Mouse (Mus musculus): Measurements from ENCODE around the gene Cdc14a. TPM values are rescaled to one million over a fixed set of nuclear protein-coding genes. Genes with fewer than 3 reads are reported as not detected.

Gene Cdc14a
- total and polyA plus RNA-seq, 3 experiments = 9.3 to 29.9 (median 18.9) TPM

DNA sequence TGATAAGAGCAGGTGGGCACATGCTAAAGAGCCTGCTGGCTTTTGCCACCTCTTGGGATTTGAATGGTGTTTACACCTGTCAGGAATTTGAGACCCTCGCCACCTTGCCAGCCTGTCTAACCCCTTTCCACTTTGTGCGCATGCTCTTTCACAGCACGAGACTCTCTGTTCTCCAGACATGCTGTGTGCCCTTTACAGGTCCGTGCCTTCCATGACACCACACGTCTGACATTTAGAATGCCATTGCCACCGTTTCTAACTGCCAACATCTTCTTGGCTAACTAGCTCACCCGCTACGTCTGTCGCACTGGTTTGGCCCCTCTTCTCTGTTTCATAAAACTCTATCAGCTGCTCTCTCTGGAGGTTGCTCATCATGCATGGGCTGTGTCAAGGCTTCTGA is 20.5 kb upstream of the Cdc14a start:
- Histone ChIP-seq H3K4me1 (ENCODE audit: insufficient read depth, low read depth, low read length) (no peaks in the 10 kb centered on the region), H3K36me3 (replicated peaks) (no peaks in the 10 kb centered on the region), H3K27me3 (ENCODE audit: insufficient read depth, low read length) (peaks cover 57% of the 10 kb centered on the region), H3K4me3 (ENCODE audit: low read depth, low read length) (no peak overlapping the region), H3K9me3 (replicated peaks) (no peaks in the 10 kb centered on the region)
- ATAC-seq (ENCODE audit: extremely low read depth, insufficient number of reproducible peaks, low FRiP score, poor library complexity, severe bottlenecking) (no peak), DNase-seq (ENCODE audit: low spot score) (no peak)
- TF ChIP-seq GATA2 (IDR thresholded peaks at IDR 0.05; ENCODE audit: borderline replicate concordance, low read depth, low read length) (no peak), GATA1 (IDR thresholded peaks at IDR 0.05; ENCODE audit: borderline replicate concordance, low read length) (no peak), TAL1 (conservative IDR thresholded peaks at IDR 0.05; ENCODE audit: low read depth, low read length) (no peak), CTCF (IDR thresholded peaks at IDR 0.05; ENCODE audit: low read depth, low read length) (no peak), POLR2AphosphoS5 (IDR thresholded peaks at IDR 0.05; ENCODE audit: insufficient replicate concordance, low read depth, low read length) (no peak)

DNA sequence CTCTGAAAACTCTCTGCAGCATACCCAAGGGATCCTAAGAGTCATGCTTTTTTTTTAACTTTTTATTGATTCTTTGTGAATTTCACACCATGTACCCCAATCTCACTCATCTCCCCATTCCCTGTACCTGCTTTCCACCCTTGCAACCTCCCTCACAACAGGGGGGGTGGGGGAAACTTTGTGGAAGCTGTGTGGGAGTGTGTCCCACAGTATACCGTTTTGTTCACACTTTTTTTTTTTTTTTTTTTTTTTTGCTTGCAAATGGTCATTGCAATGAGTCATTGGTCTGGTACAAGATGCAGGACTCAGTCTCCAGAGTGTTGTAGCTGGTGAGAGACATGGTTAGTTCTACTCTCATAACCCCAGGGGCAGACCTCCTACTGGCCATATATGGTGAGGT is 19.0 kb upstream of the Cdc14a start:
- no peak for TF ChIP-seq POLR2AphosphoS5 (IDR thresholded peaks at IDR 0.05; ENCODE audit: insufficient replicate concordance, low read depth, low read length)
- no peak for TF ChIP-seq GATA1 (IDR thresholded peaks at IDR 0.05; ENCODE audit: borderline replicate concordance, low read length)
- TF ChIP-seq CTCF (IDR thresholded peaks at IDR 0.05; ENCODE audit: low read depth, low read length) = no peak
- TF ChIP-seq GATA2 (IDR thresholded peaks at IDR 0.05; ENCODE audit: borderline replicate concordance, low read depth, low read length) = no peak
- no peak for TF ChIP-seq TAL1 (conservative IDR thresholded peaks at IDR 0.05; ENCODE audit: low read depth, low read length)
- peaks cover 51% of the 10 kb centered on the region for H3K27me3 ChIP-seq (ENCODE audit: insufficient read depth, low read length)
- H3K4me1 ChIP-seq (ENCODE audit: insufficient read depth, low read depth, low read length) = no peaks in the 10 kb centered on the region
- no peak overlapping the region for H3K4me3 ChIP-seq (ENCODE audit: low read depth, low read length)
- ATAC-seq (ENCODE audit: extremely low read depth, insufficient number of reproducible peaks, low FRiP score, poor library complexity, severe bottlenecking) (no peak), DNase-seq (ENCODE audit: low spot score) (no peak)
- H3K36me3 ChIP-seq (replicated peaks) = no peaks in the 10 kb centered on the region
- H3K9me3 ChIP-seq (replicated peaks) = no peaks in the 10 kb centered on the region

DNA sequence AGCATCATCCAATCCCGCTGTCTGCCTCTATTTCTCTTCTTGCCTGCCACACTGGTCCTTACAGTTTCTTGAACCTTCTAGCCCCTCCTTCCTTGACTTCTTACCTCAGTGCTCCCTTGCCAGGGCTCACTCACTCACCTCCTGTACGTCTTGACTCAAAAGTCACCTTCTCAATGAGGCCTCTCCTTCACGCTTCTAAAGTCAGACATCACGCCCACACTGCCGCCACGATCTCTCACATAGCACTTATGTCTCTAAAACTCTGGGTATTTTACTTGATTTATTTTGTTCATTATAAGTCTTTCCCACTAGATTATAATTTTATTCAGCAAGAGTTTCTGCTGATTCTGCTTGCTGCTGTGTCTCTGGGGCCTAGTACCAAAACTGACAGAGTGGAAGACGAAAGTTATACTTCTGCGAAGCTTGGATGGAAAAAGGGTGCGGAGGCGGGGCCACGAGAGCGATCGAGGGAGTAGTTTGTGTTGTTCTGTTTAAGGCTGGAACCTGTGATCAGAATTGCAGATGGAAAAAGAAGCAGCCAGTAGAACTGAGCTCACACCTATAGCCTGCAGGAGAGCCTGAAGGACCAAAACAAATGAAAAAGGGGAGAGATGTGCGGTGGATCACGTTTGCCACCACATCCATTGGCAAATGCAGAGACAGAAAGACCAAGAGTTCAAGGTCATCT is 17.8 kb upstream of the Cdc14a start:
- Histone ChIP-seq H3K36me3 (replicated peaks) (no peaks in the 10 kb centered on the region), H3K9me3 (replicated peaks) (no peaks in the 10 kb centered on the region), H3K4me1 (ENCODE audit: insufficient read depth, low read depth, low read length) (peaks cover 4% of the 10 kb centered on the region), H3K27me3 (ENCODE audit: insufficient read depth, low read length) (peaks cover 48% of the 10 kb centered on the region), H3K4me3 (ENCODE audit: low read depth, low read length) (no peak overlapping the region)
- no peak for DNase-seq (ENCODE audit: low spot score)
- TF ChIP-seq GATA1 (IDR thresholded peaks at IDR 0.05; ENCODE audit: borderline replicate concordance, low read length) = no peak
- TF ChIP-seq POLR2AphosphoS5 (IDR thresholded peaks at IDR 0.05; ENCODE audit: insufficient replicate concordance, low read depth, low read length) = no peak
- TF ChIP-seq TAL1 (conservative IDR thresholded peaks at IDR 0.05; ENCODE audit: low read depth, low read length) = no peak
- TF ChIP-seq GATA2 (IDR thresholded peaks at IDR 0.05; ENCODE audit: borderline replicate concordance, low read depth, low read length) = no peak
- TF ChIP-seq CTCF (IDR thresholded peaks at IDR 0.05; ENCODE audit: low read depth, low read length) = no peak
- no peak for ATAC-seq (ENCODE audit: extremely low read depth, insufficient number of reproducible peaks, low FRiP score, poor library complexity, severe bottlenecking)

DNA sequence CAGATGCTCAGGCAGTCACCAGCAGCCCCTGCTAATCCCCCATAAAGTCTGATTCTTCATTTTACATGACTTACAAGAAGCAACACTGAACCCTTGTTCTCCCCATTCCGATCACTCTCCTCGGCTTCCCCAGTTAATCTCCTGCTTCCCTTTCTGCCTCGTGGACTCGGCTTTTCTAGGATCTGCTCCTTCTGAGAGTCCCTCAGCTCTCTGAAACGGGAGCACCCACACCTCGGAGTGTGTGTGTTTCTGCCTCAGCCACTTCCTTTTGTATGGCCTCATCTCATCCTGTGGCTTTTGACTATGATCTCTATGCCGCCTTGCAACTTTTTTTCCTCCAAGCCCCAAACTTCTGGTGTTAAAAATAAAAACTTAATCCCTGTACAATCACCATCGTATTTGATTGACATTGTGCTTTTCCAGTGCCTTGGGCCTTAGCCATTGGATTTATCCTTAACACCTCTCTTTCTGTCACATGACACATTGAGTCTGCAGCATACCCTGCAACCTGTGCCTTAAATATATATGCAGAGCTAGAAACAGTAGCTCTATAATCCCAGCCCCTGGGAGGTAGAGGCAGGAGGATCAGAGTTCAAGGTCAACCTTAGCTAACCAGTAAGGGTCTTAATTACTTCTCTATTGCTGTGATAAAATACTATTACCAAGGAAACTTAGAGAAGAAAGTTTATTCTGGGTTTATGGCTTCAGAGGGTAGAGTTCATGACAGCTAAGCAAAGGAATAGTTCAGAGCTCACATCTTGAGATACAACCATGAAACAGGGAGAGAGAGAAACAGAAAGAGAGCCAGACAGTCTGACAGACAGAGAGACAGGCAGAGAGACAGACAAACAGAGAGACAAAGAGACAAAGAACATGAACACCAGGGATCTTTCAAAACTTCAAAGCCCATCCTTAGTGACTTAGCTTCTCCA is 16.5 kb upstream of the Cdc14a start:
- no peak for ATAC-seq (ENCODE audit: extremely low read depth, insufficient number of reproducible peaks, low FRiP score, poor library complexity, severe bottlenecking)
- no peak overlapping the region for H3K4me3 ChIP-seq (ENCODE audit: low read depth, low read length)

DNA sequence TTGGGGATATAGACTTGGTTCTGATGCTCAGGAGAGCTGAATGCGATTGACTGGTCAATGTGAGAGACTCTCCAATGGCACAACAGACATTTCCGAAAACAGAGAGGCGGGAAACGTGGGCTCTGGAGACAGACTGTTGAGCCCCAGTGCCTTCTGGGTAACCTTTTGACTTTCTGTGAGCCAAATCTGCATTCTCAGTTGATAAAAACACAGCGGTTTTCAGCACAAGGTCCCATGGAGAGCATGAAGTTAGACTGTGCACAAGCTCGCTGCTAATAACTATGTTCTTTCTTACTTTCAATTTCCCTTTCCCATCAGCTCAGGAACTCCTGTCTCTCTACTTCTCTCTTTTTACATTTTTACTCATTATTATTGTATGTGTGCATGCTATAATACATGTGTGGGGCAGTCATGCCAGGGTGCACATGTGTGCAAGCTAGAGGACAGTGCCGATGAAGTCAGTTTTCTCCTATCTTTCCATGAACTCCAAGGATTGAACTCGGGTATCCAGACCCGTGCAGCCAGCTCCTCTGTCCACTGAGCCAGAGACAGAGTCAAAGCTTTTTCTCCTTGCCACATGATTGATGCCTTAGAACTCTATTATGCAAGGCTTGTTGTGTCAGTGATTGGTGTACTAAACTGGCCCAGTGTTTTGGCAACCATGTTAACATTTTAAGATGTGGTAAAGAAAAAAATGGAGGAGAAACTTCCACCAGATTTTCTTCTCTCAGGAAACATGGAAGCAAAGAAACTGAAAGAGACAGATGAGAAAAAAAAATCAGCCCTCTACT is 13.2 kb upstream of the Cdc14a start:
- no peaks in the 10 kb centered on the region for H3K9me3 ChIP-seq (replicated peaks)
- TF ChIP-seq TAL1 (conservative IDR thresholded peaks at IDR 0.05; ENCODE audit: low read depth, low read length) (no peak), GATA1 (IDR thresholded peaks at IDR 0.05; ENCODE audit: borderline replicate concordance, low read length) (no peak), GATA2 (IDR thresholded peaks at IDR 0.05; ENCODE audit: borderline replicate concordance, low read depth, low read length) (no peak), CTCF (IDR thresholded peaks at IDR 0.05; ENCODE audit: low read depth, low read length) (no peak)
- H3K36me3 ChIP-seq (replicated peaks) = no peaks in the 10 kb centered on the region
- peaks cover 20% of the 10 kb centered on the region for H3K4me1 ChIP-seq (ENCODE audit: insufficient read depth, low read depth, low read length)
- peaks cover 11% of the 10 kb centered on the region for H3K27me3 ChIP-seq (ENCODE audit: insufficient read depth, low read length)
- H3K4me3 ChIP-seq (ENCODE audit: low read depth, low read length) = no peak overlapping the region
- DNase-seq (ENCODE audit: low spot score) = no peak
- no peak for ATAC-seq (ENCODE audit: extremely low read depth, insufficient number of reproducible peaks, low FRiP score, poor library complexity, severe bottlenecking)

More for the DNA sequence above, 16.5 kb upstream of the Cdc14a start:
- H3K27me3 ChIP-seq (ENCODE audit: insufficient read depth, low read length) = peaks cover 37% of the 10 kb centered on the region
- H3K9me3 ChIP-seq (replicated peaks) = no peaks in the 10 kb centered on the region
- TF ChIP-seq TAL1 (conservative IDR thresholded peaks at IDR 0.05; ENCODE audit: low read depth, low read length) (no peak), CTCF (IDR thresholded peaks at IDR 0.05; ENCODE audit: low read depth, low read length) (no peak), POLR2AphosphoS5 (IDR thresholded peaks at IDR 0.05; ENCODE audit: insufficient replicate concordance, low read depth, low read length) (no peak), GATA2 (IDR thresholded peaks at IDR 0.05; ENCODE audit: borderline replicate concordance, low read depth, low read length) (no peak), GATA1 (IDR thresholded peaks at IDR 0.05; ENCODE audit: borderline replicate concordance, low read length) (no peak)
- peaks cover 13% of the 10 kb centered on the region for H3K4me1 ChIP-seq (ENCODE audit: insufficient read depth, low read depth, low read length)
- DNase-seq (ENCODE audit: low spot score) = no peak
- no peaks in the 10 kb centered on the region for H3K36me3 ChIP-seq (replicated peaks)

All from G1E (cell line).